Mouse (Mus musculus) left cerebral cortex, postnatal 25 days (tissue): Measurements from ENCODE around the gene Gm10283. TPM values are rescaled to one million over a fixed set of nuclear protein-coding genes. Genes with fewer than 3 reads are reported as not detected.
"Not testable (repeated sequence)": the region's sequence is repeated elsewhere in the genome, so short reads cannot be mapped to it uniquely, and the experiment has no call there.

Experiments used
- DNase-seq, 2 experiments: peaks; one replicate each; pipeline ENCODE4 v3.0.0; 2022; ENCODE audit warnings: low spot score in 2 of 2, mixed read lengths in 1 of 2
- intact Hi-C: fragments of 180-260 bp; cut with DNase I; formaldehyde crosslinking; loops from one replicate; pipeline ENCODE4 v1.15.1; 2025
- total RNA-seq, 2 experiments: library from RNA; stranded (reverse); gene quantifications; 2 replicates each; pipeline ENCODE4 v1.2.3; 2021

The Gm10283 gene
- total RNA-seq = not detected

DNA sequence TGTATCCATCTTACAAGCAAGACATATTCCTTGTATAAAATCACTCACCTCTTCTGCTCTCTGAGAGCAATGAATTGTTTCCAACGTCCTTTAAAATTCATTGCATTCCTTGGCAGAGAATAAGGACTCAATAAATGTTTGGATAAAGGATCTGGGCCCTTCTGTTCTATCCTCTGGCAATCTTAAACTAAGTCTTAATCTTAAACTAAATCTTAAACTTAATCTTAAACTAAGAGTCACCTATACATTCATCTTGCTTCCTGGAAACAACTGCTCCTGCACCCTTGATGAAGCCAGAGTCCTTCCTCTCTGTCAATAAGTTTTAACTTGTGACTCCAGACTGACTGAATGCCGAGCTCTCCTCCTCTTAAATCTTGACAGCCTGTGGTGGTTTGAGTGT is at the start of gene Gm10283:
Gene Gm10283 (minus strand): TSS at position 101 of the 400 bp plus-strand sequence.
- DNase-seq = no peak
- intact Hi-C loops = loop anchor here (10.0 kb wide), 3 partner anchors 422 to 1012 kb away; no protein-coding TSS in a partner anchor

DNA sequence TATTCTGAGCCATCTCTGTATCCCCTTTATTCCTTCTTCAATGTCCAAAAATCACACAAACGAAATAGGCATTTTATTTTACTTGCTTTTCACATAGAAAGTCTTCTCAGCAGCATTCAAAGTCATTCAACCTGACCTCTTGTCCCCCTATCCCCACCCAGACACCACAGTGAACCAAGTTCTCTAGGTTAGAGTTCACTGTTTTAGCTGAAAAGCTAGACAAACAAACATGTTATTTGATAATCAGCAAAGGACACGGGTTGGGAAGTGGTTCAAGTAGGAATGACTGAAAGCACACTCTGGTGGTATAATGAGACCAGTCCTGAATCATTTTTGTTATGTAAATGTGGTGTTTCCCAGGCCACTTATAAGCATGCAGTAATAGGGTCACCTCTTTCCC is 31.9 kb upstream of the Gm10283 start:
- DNase-seq = no peak
- intact Hi-C loops = loop anchor here (5.0 kb wide), 1 partner anchor 32 kb away; no protein-coding TSS in a partner anchor

DNA sequence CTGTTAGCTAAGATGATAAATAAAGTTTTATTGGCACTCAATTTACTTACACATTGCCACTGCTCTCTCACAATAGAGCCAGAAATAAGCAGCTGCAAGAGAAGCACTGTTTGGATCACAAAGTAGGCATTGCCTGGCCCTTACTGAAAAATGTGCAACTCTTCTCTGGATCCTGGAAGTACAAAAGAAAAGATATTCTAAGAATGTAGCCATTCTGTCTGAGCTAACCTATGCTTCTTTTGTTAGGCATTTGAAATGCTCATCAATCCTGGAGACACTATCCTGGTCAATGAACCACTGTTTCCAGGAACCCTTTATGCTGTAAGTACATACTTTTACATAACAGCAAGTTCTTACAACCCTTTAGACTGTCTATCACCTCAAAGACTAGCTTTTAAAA is 15.3 kb upstream of the Gm10283 start:
- DNase-seq = no peak
- intact Hi-C loops = no loop called here

DNA sequence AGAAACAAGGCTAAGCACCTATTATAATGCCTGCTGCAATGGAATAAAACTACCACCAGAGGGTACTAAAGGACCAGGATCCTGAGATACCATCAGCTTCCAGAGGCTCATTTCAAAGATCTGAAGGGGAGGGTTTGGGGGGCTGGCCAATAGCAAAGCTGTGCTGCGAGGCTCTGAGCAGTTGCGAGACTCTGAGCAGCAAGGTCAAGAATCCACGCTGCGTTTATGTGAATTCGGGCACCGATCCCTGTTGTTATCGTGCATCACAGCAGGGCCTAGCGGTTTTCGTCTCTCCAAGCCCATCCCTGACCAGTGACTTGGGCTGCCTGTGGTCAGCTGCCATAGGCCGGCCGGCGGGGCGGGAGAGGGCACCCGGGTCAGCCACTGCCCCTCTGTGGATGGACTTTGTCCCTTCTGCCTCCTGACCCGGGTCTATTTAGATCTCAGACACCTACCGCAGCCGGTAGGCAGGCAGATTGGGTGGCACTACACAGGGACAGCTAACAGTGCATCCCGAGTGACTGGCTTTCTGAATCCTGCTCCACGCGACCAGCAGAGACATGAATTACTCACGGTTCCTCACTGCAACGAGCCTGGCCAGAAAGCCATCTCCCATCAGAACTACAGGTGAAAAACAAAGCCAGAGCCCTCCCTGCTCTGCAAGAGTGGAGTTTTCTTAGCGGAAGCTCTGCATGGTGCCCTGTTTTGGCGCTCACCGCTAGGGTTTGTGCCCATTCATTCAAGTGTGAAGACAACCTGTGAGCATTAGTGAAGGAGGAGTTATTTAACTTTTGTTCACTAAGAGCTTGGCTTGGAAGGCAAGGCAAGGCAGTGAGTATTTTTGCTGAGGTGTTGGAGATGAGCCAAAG is 2.9 kb upstream of the Gm10283 start, which contains the start of gene Aadat:
Gene Aadat (plus strand): TSS at position 280 of the 869 bp plus-strand sequence.
- intact Hi-C loops = loop anchor here (2.0 to 10.0 kb wide), 5 partner anchors 86 to 1009 kb away; no protein-coding TSS in a partner anchor
- DNase-seq = peak; percentile 74 to 88

DNA sequence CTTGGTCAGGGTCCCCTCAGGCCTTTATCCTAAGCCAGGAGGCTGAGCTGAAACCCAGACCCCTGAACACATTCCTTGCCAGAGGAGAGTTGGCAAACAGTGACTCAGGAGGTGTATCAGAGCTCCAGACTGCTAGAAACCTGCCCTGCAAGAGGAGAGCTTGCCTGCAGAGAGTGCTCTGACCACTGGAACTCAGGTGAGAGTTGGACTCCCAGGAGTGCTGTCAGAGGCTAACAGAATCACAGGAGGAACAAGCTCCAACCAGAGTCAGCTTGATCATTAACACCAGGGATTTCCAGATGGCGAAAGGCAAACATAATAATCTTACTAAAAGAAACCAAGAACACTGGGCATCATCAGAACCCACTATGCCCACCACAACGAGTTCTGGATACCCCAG is 8.0 kb downstream of the Gm10283 start:
- intact Hi-C loops = not testable (repeated sequence)

DNA sequence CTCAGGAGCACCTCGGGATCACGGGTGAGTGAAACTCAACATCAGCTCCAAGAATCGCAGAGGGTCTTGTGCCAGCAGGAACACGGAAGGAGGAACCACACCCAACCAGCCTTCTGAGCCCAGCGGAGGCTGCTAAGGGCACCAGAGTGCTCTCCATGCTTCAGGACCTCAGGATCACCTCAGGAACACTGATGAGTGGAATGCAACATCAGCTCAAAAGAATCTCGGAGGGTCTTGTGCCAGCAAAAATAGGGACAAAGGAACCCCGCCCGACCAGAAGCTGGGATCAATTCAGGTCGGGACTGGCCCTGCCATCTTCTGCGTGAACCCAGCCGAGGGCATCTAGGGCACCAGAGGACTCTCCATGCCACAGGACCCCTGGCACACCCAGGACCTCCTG is 8.4 kb downstream of the Gm10283 start:
- intact Hi-C loops = no loop called here
- DNase-seq = no peak

More for the DNA sequence above, 8.0 kb downstream of the Gm10283 start:
- not testable (repeated sequence) for DNase-seq

DNA sequence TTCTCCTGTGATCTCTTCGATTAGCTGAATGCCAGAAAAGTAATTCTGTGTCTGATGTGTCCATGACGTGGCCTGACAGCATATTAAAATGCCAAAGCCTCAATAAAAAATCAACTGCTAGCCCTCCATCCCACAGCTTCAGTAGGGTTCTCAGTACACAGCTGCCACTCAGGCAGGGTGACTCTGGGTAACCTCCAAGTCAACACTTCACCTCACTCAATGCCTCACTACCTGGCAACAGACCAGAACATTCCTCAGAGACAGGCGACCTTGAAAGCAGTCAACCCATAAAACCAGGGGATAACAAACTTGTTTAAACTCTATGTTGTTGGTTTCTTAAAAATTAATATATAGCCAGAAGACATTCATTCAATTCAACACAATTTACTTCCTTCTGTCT is 10.5 kb downstream of the Gm10283 start:
- no peak for DNase-seq
- intact Hi-C loops = no loop called here

DNA sequence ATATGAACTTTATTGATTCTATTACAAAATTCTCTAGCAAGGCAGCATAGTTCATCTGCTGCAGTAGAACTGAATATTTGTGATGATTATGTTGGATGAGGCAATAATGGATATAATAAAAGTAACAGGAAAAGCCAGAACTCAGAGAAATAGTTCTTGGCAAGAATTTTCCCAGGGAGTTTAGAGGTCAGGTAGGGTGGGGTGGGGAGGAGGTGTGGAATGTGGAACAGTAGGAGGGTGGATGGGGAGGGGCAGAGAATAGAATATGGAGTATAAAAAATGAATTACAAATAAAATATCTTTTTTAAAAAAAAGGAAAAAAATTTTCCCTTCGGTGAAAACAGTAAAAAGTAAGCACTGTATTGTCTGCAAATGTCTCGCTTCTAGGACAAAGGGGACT is 11.1 kb downstream of the Gm10283 start:
- intact Hi-C loops = no loop called here
- DNase-seq = no peak

DNA sequence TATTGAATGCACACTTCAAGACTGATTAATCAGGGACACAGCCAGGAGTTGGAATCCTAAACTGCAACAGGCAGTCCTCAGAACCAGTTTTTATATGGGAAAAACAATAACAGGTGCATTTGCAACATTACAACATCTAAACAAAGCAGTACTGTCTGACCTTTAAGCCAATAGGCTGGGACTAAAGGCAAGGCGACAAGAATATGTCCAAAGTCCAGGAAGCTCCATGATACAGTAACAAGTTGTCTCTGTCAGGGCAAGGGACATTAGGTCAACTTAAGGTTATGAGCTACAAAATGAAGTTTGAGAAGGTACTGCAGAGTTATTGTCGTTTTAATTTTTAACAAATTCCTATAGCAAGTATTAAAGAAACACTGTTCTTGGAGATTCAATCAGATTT is 12.9 kb downstream of the Gm10283 start:
- intact Hi-C loops = no loop called here

DNA sequence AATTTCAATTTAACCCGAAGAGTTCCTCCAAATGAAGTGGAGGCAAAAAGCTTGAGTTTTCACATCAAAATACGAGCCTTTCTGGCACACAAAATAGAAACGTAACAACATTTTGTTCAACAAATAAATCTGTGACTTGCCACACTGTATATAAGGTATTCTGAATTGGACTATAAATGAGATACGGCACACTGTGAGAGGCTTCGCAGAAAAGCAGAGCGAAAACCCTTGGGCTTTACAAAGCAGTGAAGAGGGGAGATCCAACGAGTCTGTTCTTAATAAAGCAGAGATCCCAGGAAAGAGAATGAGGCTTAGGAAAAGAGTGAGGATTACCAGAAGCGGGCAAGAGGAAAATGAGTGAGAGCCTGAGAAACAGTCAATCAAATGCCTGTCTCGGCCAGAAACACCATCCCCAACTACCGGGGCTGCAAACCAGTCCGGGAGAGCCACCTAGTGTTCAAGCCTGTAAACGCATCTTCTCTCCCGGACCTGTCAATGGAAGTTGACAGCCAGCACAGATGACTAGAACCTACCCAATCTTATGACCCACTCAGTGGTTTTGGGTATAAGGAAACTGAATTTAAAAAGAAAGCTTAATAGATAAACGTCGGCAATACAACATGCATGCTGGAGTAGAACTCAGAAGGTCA is 36.2 kb downstream of the Gm10283 start:
- peak; percentile 81 to 84 for DNase-seq
- intact Hi-C loops = loop anchor here (2.0 to 10.0 kb wide), 2 partner anchors 1802 to 1900 kb away; no protein-coding TSS in a partner anchor

More for the DNA sequence above, 12.9 kb downstream of the Gm10283 start:
- DNase-seq = no peak

DNA sequence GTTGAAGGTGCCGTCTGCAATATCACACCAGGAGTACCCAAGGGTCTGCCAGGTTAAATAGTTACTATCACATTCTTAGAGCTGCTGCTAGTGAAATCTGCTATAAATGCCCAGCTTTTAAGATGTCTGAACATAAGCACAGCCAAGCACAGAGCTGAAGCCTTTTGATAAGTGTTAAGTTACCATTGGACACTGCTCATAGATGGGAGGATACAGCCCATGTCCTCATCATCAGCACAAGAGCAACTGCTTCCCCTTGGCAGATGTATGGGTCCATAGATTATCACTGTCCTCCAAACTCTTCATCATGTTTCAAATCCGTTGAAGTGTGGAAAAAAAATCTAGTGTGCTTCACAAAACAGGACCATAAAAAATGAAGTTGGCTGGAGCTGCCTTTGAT is 53.7 kb downstream of the Gm10283 start:
- intact Hi-C loops = loop anchor here (10.0 kb wide), 1 partner anchor 1514 kb away; no protein-coding TSS in a partner anchor
- DNase-seq = no peak

DNA sequence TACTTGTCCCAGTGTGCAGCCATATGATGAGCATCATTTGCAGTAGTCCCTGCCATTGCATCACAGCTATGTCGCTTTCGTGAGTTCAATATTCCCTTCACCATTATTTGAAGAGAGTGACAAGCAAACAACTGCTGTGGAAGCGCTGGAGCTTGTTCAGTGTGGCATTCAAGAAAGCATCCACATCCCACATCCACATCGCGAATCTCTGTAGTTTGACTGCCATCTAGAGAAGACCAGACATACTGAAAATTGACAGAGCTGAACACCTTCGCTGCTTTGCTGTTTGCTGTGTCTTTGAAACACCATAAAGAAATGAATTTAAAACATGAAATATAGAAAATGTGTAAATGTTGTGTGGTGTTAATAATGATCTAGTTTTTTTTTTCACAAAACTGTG is 58.0 kb downstream of the Gm10283 start:
- intact Hi-C loops = loop anchor here (10.0 kb wide), 1 partner anchor 1510 kb away; no protein-coding TSS in a partner anchor

DNA sequence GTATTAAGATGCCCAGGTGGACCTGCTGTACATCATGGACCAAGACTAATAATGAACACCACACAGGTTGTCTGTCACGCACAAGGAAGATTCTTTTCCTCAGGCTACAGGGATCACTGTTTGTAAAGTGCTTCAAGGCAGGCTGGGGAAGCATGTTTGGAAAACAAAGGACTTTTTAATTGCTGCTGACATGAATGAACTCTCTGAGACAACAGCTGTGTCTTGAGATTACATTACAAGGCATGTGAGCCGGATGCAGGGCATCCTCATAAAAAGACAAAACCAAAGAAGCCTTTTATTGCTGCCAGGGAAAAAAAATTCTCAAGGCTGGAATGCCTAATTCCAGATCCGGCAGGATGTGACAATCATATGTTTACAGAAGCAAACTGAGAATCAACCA is 64.4 kb downstream of the Gm10283 start:
- DNase-seq = no peak
- intact Hi-C loops = no loop called here

More for the DNA sequence above, 58.0 kb downstream of the Gm10283 start:
- DNase-seq = peak; percentile 37 to 71

DNA sequence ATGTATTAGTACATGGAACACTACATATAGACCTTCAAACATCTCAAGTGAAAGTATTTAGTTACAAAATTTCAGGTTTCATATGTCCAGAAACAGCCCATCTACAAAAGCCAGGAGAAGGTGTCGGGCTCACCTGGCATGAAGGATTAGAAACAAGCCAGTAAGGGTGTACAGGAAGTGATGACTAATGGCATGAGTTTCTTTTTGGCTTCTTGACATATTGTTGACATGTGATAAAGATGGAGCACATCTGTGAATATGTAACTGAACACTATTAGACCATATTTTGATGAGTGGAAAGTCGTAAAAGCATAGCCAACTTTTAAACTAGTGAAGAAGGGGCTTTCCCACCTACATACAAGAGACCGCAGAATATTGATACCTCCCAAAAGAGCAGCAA is 66.1 kb downstream of the Gm10283 start:
- intact Hi-C loops = no loop called here
- DNase-seq = no peak

DNA sequence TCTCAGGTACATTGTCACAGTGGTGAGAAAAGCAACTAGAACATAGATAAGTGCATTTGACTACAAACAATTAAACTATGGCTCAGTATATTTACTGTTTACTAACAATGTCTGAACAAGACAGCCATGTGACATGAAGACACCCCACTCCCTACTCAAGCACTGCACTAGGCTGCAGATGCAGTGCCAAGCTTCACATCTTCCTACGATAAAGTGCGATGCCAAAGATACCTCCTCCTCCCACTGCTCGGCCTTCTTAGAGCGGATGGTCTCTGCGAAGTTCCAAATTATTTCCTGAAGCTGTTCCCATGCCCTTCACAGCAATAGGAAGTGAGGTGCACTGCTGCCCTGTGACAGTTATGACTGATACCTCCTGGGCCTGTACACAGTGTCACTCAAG is 70.3 kb downstream of the Gm10283 start:
- intact Hi-C loops = no loop called here

DNA sequence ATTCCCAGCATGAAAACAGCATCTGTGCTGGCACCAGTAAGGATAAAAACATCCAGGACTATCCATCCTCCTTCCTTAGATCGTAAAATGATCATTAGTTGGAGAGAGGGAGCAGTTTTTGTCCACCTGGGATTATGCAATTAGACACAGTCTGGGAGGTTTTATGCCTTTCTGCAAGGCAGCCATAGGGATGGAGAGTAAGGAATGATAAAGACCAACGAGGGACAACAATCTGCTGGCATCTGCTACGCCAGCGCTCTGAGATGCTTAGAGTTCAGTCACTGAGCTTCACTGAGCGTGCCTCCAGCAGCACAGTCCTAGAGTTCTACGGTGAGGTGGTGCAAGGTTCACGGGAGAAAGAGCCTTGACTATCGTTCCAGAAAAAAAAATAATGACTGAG is 96.6 kb downstream of the Gm10283 start:
- no peak for DNase-seq
- intact Hi-C loops = no loop called here

More for the DNA sequence above, 70.3 kb downstream of the Gm10283 start:
- peak in 1 of 2 experiments; percentile 17 for DNase-seq

DNA sequence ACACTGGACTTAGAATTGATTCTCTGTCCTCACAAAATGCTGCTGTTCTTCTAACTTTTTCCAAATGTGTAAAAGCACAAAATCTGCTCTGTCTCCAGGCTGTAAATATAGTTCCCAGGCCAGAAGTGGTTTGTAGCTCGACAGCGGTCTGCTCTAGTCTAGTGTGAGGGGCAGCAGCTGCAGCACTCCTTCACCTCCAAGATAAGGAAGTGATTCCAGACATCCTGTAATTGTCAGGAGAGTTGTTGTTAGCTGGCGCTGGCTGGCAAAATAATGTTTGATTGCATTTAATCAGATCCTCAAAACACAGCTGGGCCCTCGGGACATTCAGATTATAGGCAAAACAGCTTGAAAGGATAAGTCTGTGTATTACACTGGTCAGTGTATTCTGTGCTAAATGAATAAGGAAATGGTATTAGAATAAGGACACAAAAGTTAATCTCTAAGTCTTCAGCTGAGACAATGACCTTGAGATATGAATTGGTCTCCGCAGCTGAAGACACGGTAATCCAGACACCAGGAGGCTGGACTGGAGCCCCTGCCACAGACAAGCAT is 97.9 kb downstream of the Gm10283 start:
- no peak for DNase-seq
- intact Hi-C loops = no loop called here

DNA sequence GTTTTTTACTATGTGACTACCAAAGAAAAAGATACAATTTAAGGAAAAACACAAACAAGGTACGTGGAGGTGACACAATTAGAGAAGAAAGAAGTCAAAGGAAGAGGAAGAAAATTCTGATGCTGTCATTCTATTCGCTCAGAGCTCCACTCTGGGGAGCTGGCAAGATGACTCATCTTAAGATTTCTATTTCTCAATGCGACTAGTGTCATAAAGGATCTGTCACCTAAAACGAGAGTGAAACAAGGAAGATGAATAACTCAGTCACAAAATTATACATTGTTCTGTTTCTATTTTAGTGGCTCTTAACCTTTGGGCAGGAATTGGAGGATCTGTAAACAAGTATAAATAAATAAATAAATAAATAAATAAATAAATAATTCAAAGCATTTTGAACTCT is 109.3 kb downstream of the Gm10283 start:
- no peak for DNase-seq
- intact Hi-C loops = no loop called here

DNA sequence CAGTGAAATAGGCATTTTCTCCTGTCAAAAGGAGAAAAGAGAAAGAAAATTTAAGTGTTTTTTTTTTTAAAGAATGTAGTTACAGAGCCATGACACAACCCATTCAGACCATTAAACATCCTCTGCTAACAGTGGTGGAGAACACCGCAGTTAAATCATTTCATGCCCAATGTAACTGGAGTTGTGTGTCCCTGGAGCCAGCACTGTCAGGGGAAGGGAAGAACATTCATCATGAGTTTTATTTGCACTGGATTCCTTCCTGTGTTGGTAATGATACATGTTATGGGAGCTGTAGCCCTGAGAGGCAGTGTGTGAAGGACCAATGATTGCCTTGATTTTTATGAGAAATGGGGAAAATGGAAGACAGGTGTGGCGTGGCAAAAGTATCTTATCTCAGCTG is 116.4 kb downstream of the Gm10283 start:
- DNase-seq = no peak
- intact Hi-C loops = no loop called here
